Mouse (Mus musculus) lung, adult 2 months (tissue): Measurements from ENCODE around the gene Pdk1.

Experiments
- CTCF ChIP-seq: fragments of 200-500 bp; IDR thresholded peaks from 2 replicates; pipeline ENCODE4 v1.5.1; 2011; ENCODE audit warnings: mild to moderate bottlenecking, low read length, control low read depth; ENCODE audit not compliant: insufficient read depth
- POLR2A ChIP-seq: fragments of 200-500 bp; IDR thresholded peaks from 2 replicates; pipeline ENCODE4 v1.6.1; 2011; ENCODE audit warnings: low read depth, mild to moderate bottlenecking, control low read depth, low read length, borderline replicate concordance; ENCODE audit errors: extremely low read depth

DNA sequence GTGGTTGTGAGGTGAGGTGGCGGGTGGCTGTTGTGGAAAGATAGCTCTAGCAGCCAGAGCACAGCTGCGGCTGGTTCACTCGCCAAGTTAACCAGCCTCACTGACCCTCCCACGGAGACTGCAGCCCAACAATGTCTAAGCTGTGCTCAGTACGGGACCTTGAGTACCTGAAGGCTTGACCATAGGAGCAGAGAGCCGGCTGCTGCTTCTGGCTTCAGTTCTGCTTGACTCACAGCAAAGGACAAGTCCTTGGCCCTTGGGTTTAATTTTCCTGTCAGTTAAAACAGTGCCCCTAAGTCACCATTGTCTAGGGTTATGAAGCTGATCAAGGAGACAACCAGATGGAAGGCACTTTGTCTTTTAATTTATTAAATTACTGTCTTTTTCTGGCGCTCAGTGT is 38.7 kb upstream of the Pdk1 start:
- TF ChIP-seq CTCF: no peak
- TF ChIP-seq POLR2A: no peak
